Mouse (Mus musculus) right cerebral cortex, postnatal 36 days (tissue): ENCODE measurements at regions not wholly inside any gene's neighbourhood (a gene's known extent, or its start where the extent isn't known, plus 50 kb on each side); places are given as distances from the start of the nearest gene placed in this dataset.

Source experiments
- DNase-seq, 2 experiments: peaks; one replicate each; pipeline ENCODE4 v3.0.0; 2022; ENCODE audit warnings: low spot score in 2 of 2, mixed read lengths in 1 of 2

- DNase-seq = no peak
These were observed 335.6 kb downstream of the Tmem38b start for GRCm38 (mm10) chr4:54161337-54161993.

GRCm38 (mm10) chr4:54162308-54162707 lies 336.5 kb downstream of the Tmem38b start:
- no peak for DNase-seq

GRCm38 (mm10) chr4:54170202-54170931 lies 344.5 kb downstream of the Tmem38b start:
- no peak for DNase-seq

GRCm38 (mm10) chr4:54184213-54184612 lies 358.4 kb downstream of the Tmem38b start:
- no peak for DNase-seq

- DNase-seq = no peak
These were observed 369.9 kb downstream of the Tmem38b start for GRCm38 (mm10) chr4:54195734-54196133.

- no peak for DNase-seq
These were observed 376.6 kb downstream of the Tmem38b start for GRCm38 (mm10) chr4:54202440-54202839.

- DNase-seq = no peak
These were observed 398.7 kb downstream of the Tmem38b start for GRCm38 (mm10) chr4:54224572-54224971.
